Mouse (Mus musculus): ENCODE data around the gene Gsto1. TPM values are rescaled to one million over a fixed set of nuclear protein-coding genes. Genes with fewer than 3 reads are reported as not detected.

Gsto1 gene
- polyA plus RNA-seq, 1 experiment from 2014 or later, result 2,215 TPM

DNA sequence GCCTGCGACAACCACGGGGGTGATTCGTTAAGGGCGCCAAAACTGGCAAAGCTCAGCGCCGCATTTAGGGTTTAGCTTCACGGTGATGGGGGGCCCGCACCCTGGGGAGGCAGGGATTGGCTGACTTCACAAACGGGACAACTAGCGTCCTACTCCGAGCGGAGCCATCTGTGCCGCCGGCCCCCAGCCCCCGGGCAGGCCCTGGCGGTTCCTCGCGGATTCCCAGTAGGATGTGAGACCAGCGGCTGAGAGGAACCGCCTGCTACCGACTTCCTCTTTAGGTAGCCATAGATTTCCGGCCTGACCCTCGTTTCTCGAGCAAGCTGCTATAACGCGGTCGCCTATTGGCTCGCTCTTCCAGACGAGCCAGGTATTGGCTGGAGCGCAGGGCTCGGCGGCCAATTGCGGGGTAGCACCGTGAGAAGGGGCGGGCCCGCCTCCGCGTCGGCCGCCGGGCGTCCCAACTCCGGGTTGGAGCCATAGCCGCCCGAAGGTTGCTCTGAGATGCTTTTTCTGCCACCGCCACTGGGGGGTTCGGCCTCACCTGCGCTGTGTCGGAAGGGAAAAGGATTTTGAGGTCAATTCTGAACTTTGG, 10.7 kb downstream of the Gsto1 start, which contains the start of gene Gsto2:
Gsto2 (plus strand) TSS at position 182 of the 595 bp plus-strand sequence.
- no peaks in the 10 kb centered on the region for H3K9me3 ChIP-seq (replicated peaks; ENCODE audit: control insufficient read depth, low read length)
- no peaks in the 10 kb centered on the region for H3K27me3 ChIP-seq (ENCODE audit: control insufficient read depth, insufficient read depth, low read length)
- ATAC-seq (ENCODE audit: insufficient read depth, low FRiP score), result peak; percentile 99
- peaks cover 3% of the 10 kb centered on the region; the same call in 1 of the 2 replicates for H3K4me1 ChIP-seq (ENCODE audit: control insufficient read depth, insufficient read depth, low read length)
- H3K36me3 ChIP-seq (ENCODE audit: control insufficient read depth, insufficient read depth, low read length), result no peaks in the 10 kb centered on the region
- H3K27ac ChIP-seq (ENCODE audit: low read length), result peak within 1 kb of the TSS; percentile 89
- peak within 1 kb of the TSS; percentile 88 for H3K4me2 ChIP-seq (ENCODE audit: low read depth, low read length)
- H3K9ac ChIP-seq (ENCODE audit: low read length), result peak within 1 kb of the TSS; percentile 87
- H3K4me3 ChIP-seq (replicated peaks; ENCODE audit: low read length), result peak within 1 kb of the TSS; percentile 70
- WGBS, result under 1% methylated on average over 49 of the region's 49 CpGs

DNA sequence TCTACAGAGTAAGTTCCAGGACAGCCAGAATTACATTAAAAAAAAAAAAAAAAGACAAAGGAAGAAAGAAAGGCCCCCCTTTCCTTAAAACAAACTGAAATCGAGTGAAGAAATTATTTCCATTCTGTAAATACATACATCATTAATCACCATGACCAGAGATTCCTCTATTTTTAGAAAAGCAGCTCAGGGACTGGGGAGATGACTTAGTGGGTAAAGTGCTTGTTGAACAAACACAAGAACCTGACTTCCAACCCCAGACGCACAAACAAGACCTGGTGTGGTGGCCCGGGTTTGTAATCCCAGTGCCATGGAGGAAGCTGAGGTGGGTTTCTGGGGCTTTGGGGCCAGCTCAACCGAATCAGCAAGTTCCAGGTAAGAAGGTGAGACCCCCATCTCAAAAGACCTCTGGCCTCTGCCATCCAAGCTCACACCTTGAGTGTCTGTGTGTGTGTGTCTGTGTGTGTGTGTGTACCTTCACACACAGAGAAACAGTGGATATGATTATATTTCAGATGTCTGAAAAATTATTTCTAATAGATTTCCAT, 12.9 kb downstream of the Gsto1 start:
- ATAC-seq (ENCODE audit: insufficient read depth, low FRiP score), result no peak

DNA sequence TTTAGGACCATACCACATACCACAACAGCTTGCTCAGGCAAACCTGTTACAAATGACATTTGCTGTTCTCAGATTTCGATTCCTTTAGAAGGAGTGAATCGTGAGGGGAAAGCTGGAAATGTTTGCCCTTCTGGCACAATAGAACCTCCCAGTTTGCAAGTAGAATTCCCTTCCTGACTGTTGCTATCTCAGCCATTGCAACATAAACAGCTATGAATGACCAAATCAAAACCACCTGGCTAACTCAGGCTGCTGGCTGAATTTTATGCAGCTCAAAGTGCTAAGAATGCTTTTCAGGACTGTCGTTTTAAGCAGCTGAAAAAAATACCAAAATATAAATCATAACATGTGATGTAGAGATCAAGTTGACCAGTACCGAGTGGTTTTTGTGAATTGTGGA, 14.2 kb downstream of the Gsto1 start:
- no peak overlapping the region for H3K4me2 ChIP-seq (ENCODE audit: low read depth, low read length)
- ATAC-seq (ENCODE audit: insufficient read depth, low FRiP score), result no peak
- H3K27ac ChIP-seq (ENCODE audit: low read length), result peak overlapping the region; percentile 36; the same call in 1 of the 2 replicates
- H3K4me3 ChIP-seq (replicated peaks; ENCODE audit: low read length), result no peak overlapping the region
- H3K27me3 ChIP-seq (ENCODE audit: control insufficient read depth, insufficient read depth, low read length), result no peaks in the 10 kb centered on the region
- no peaks in the 10 kb centered on the region for H3K9me3 ChIP-seq (replicated peaks; ENCODE audit: control insufficient read depth, low read length)
- no peaks in the 10 kb centered on the region for H3K36me3 ChIP-seq (ENCODE audit: control insufficient read depth, insufficient read depth, low read length)
- 48% methylated on average over 4 of the region's 4 CpGs for WGBS
- H3K9ac ChIP-seq (ENCODE audit: low read length), result no peak overlapping the region
- peaks cover 3% of the 10 kb centered on the region; the same call in 1 of the 2 replicates for H3K4me1 ChIP-seq (ENCODE audit: control insufficient read depth, insufficient read depth, low read length)

More for the DNA sequence above, 12.9 kb downstream of the Gsto1 start:
- no peak overlapping the region for H3K4me3 ChIP-seq (replicated peaks; ENCODE audit: low read length)
- H3K9ac ChIP-seq (ENCODE audit: low read length), result no peak overlapping the region
- no peak overlapping the region for H3K4me2 ChIP-seq (ENCODE audit: low read depth, low read length)
- H3K27me3 ChIP-seq (ENCODE audit: control insufficient read depth, insufficient read depth, low read length), result no peaks in the 10 kb centered on the region
- H3K4me1 ChIP-seq (ENCODE audit: control insufficient read depth, insufficient read depth, low read length), result peaks cover 3% of the 10 kb centered on the region; the same call in 1 of the 2 replicates
- H3K27ac ChIP-seq (ENCODE audit: low read length), result no peak overlapping the region
- H3K36me3 ChIP-seq (ENCODE audit: control insufficient read depth, insufficient read depth, low read length), result no peaks in the 10 kb centered on the region
- 51% methylated on average over 4 of the region's 4 CpGs for WGBS
- no peaks in the 10 kb centered on the region for H3K9me3 ChIP-seq (replicated peaks; ENCODE audit: control insufficient read depth, low read length)

GRCm38 (mm10) chr19:47869516-47869915, 14.7 kb downstream of the Gsto1 start:
- H3K27me3 ChIP-seq (ENCODE audit: control insufficient read depth, insufficient read depth, low read length), result no peaks in the 10 kb centered on the region
- H3K27ac ChIP-seq (ENCODE audit: low read length), result peak overlapping the region; percentile 14; the same call in 1 of the 2 replicates
- H3K4me3 ChIP-seq (replicated peaks; ENCODE audit: low read length), result no peak overlapping the region
- no peak overlapping the region for H3K9ac ChIP-seq (ENCODE audit: low read length)
- no peak overlapping the region for H3K4me2 ChIP-seq (ENCODE audit: low read depth, low read length)
- 33% methylated on average over 3 of the region's 3 CpGs for WGBS
- H3K4me1 ChIP-seq (ENCODE audit: control insufficient read depth, insufficient read depth, low read length), result peaks cover 3% of the 10 kb centered on the region; the same call in 1 of the 2 replicates
- no peaks in the 10 kb centered on the region for H3K9me3 ChIP-seq (replicated peaks; ENCODE audit: control insufficient read depth, low read length)
- ATAC-seq (ENCODE audit: insufficient read depth, low FRiP score), result no peak
- no peaks in the 10 kb centered on the region for H3K36me3 ChIP-seq (ENCODE audit: control insufficient read depth, insufficient read depth, low read length)

DNA sequence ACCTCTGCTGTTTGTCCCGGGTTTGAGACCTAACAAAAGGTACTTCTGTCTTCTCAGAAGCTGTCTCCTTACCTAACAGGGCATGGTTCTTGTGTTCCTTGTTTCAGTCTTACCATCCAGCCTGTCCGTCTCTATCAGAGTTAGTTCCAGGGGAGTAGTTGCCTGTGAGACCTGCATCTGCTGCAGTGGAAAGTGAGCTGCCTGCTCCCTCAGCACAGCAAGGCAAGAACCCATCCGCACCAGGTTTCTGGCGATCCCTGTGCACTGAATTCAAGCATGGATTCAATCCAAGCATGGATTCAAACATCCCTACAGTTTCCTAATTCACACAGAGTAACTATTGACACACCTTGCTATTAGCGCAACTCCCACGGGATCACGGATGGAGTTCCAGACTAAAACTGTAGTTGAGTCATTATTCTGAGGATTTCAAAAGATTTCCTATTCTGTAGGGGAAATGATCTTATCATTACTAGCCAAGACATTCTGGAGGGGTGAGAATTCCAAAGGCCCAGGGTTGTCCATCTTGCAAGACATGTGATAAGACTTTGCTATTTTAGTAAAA, 15.4 kb downstream of the Gsto1 start:
- WGBS, result 71% methylated on average over 7 of the region's 7 CpGs
- Histone ChIP-seq H3K9me3 (replicated peaks; ENCODE audit: control insufficient read depth, low read length) (no peaks in the 10 kb centered on the region), H3K4me2 (ENCODE audit: low read depth, low read length) (no peak overlapping the region), H3K27ac (ENCODE audit: low read length) (peak overlapping the region; percentile 14; the same call in 1 of the 2 replicates), H3K4me1 (ENCODE audit: control insufficient read depth, insufficient read depth, low read length) (peaks cover 3% of the 10 kb centered on the region; the same call in 1 of the 2 replicates), H3K4me3 (replicated peaks; ENCODE audit: low read length) (no peak overlapping the region), H3K36me3 (ENCODE audit: control insufficient read depth, insufficient read depth, low read length) (no peaks in the 10 kb centered on the region), H3K9ac (ENCODE audit: low read length) (no peak overlapping the region), H3K27me3 (ENCODE audit: control insufficient read depth, insufficient read depth, low read length) (no peaks in the 10 kb centered on the region)
- ATAC-seq (ENCODE audit: insufficient read depth, low FRiP score), result no peak

DNA sequence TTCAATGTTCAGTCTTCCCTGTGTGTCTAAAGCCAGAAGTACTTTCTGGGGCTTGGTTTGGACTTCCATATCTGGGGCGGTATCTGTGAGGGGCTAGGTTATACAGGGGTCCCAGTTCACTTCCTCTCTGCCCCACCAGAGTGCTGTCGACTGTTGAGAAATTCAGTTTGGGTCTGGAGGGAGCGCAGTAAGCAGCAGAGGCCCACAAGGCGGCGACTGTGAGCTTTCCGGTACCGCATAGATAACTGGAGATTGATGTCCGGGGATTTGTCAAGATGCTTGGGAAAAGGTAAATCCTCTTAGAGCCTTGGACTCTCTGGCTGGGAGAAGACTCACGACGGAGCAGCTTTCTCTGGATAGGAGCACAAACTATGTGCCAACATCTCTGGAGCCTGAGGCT, 16.7 kb downstream of the Gsto1 start:
- no peak overlapping the region for H3K4me3 ChIP-seq (replicated peaks; ENCODE audit: low read length)
- no peaks in the 10 kb centered on the region for H3K4me1 ChIP-seq (ENCODE audit: control insufficient read depth, insufficient read depth, low read length)
- no peaks in the 10 kb centered on the region for H3K36me3 ChIP-seq (ENCODE audit: control insufficient read depth, insufficient read depth, low read length)
- no peaks in the 10 kb centered on the region for H3K27me3 ChIP-seq (ENCODE audit: control insufficient read depth, insufficient read depth, low read length)
- no peak for ATAC-seq (ENCODE audit: insufficient read depth, low FRiP score)
- 37% methylated on average over 10 of the region's 10 CpGs for WGBS
- no peak overlapping the region for H3K9ac ChIP-seq (ENCODE audit: low read length)
- H3K9me3 ChIP-seq (replicated peaks; ENCODE audit: control insufficient read depth, low read length), result no peaks in the 10 kb centered on the region
- no peak overlapping the region for H3K4me2 ChIP-seq (ENCODE audit: low read depth, low read length)
- no peak overlapping the region for H3K27ac ChIP-seq (ENCODE audit: low read length)

DNA sequence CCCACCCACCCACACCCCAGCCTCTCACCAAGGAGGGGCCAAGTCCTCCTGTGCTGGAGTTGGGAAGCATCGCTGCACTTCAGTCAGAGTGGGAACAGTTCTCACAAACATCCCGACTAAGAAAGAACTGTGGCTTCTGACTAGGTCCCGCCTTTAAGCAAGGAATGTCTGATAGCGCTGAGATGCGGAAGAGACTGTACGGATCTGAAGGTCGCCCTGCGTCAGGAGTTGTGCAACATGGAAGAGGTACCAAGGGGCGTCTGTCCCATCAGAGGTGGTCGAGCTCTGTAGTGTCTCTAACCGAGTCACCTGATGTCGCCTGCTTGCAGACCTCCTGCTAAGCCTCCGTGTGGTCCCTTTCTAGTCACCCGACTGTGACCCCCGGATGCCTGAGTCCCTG, 21.5 kb downstream of the Gsto1 start:
- Histone ChIP-seq H3K9ac (ENCODE audit: low read length) (no peak overlapping the region), H3K36me3 (ENCODE audit: control insufficient read depth, insufficient read depth, low read length) (no peaks in the 10 kb centered on the region), H3K4me2 (ENCODE audit: low read depth, low read length) (no peak overlapping the region), H3K27ac (ENCODE audit: low read length) (no peak overlapping the region), H3K9me3 (replicated peaks; ENCODE audit: control insufficient read depth, low read length) (no peaks in the 10 kb centered on the region), H3K27me3 (ENCODE audit: control insufficient read depth, insufficient read depth, low read length) (no peaks in the 10 kb centered on the region), H3K4me1 (ENCODE audit: control insufficient read depth, insufficient read depth, low read length) (no peaks in the 10 kb centered on the region), H3K4me3 (replicated peaks; ENCODE audit: low read length) (no peak overlapping the region)
- 55% methylated on average over 15 of the region's 15 CpGs for WGBS
- no peak for ATAC-seq (ENCODE audit: insufficient read depth, low FRiP score)

- Histone ChIP-seq H3K4me3 (replicated peaks; ENCODE audit: low read length) (no peak overlapping the region), H3K27me3 (ENCODE audit: control insufficient read depth, insufficient read depth, low read length) (no peaks in the 10 kb centered on the region), H3K27ac (ENCODE audit: low read length) (no peak overlapping the region), H3K9ac (ENCODE audit: low read length) (no peak overlapping the region), H3K36me3 (ENCODE audit: control insufficient read depth, insufficient read depth, low read length) (no peaks in the 10 kb centered on the region), H3K4me1 (ENCODE audit: control insufficient read depth, insufficient read depth, low read length) (peaks cover 9% of the 10 kb centered on the region), H3K9me3 (replicated peaks; ENCODE audit: control insufficient read depth, low read length) (no peaks in the 10 kb centered on the region), H3K4me2 (ENCODE audit: low read depth, low read length) (no peak overlapping the region)
- 75% methylated on average over 7 of the region's 7 CpGs for WGBS
- ATAC-seq (ENCODE audit: insufficient read depth, low FRiP score), result no peak
Measured at GRCm38 (mm10) chr19:47881538-47881937, 26.8 kb downstream of the Gsto1 start.

DNA sequence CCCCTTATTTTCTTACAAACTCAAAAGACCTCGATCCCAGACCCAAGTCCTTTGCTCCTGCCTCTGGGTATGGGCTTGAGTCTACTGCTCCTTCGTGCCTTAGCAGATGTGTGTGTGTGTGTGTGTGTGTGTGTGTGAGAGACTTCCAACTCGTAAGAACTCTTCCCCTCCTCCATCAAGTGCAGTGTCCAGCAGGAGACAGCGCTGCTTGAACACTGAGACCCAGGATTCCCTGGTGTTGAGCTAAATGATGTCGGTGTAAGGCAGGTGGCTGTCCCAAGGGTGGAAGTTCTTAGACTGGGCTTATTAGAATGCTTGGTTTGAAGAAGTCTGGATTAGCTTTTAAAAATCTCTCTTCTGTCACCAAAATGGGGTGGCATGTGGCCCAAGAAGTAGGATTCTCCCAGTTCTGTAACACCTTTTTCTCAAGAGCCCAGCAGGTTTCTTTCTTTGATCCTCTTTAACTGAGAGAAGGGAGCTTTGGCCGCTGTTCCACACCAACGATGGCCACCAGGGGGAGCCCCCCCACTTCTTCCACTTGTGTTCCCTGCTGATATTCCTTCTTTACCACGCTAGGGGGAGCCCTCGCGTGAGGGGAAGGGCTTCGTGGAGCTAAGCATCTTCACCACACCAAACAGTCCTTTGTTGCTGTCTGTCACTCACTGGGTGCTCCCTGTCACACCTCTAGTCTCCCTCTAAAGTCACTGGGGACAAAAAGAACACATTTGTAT, 27.5 kb downstream of the Gsto1 start:
- H3K4me2 ChIP-seq (ENCODE audit: low read depth, low read length), result no peak overlapping the region
- H3K27ac ChIP-seq (ENCODE audit: low read length), result no peak overlapping the region
- H3K4me3 ChIP-seq (replicated peaks; ENCODE audit: low read length), result no peak overlapping the region
- no peak overlapping the region for H3K9ac ChIP-seq (ENCODE audit: low read length)
- H3K4me1 ChIP-seq (ENCODE audit: control insufficient read depth, insufficient read depth, low read length), result peaks cover 14% of the 10 kb centered on the region
- H3K9me3 ChIP-seq (replicated peaks; ENCODE audit: control insufficient read depth, low read length), result no peaks in the 10 kb centered on the region
- no peaks in the 10 kb centered on the region for H3K27me3 ChIP-seq (ENCODE audit: control insufficient read depth, insufficient read depth, low read length)
- peak; percentile 56 for ATAC-seq (ENCODE audit: insufficient read depth, low FRiP score)
- H3K36me3 ChIP-seq (ENCODE audit: control insufficient read depth, insufficient read depth, low read length), result no peaks in the 10 kb centered on the region
- WGBS, result 27% methylated on average over 11 of the region's 11 CpGs
